Mouse (Mus musculus) urinary bladder, postnatal 25 days (tissue): ENCODE data around the gene Fcrlb.

Experiments
- DNase-seq: peaks from one replicate; pipeline ENCODE4 v3.0.0; 2022; ENCODE audit warnings: low spot score

Gene Fcrlb

DNA sequence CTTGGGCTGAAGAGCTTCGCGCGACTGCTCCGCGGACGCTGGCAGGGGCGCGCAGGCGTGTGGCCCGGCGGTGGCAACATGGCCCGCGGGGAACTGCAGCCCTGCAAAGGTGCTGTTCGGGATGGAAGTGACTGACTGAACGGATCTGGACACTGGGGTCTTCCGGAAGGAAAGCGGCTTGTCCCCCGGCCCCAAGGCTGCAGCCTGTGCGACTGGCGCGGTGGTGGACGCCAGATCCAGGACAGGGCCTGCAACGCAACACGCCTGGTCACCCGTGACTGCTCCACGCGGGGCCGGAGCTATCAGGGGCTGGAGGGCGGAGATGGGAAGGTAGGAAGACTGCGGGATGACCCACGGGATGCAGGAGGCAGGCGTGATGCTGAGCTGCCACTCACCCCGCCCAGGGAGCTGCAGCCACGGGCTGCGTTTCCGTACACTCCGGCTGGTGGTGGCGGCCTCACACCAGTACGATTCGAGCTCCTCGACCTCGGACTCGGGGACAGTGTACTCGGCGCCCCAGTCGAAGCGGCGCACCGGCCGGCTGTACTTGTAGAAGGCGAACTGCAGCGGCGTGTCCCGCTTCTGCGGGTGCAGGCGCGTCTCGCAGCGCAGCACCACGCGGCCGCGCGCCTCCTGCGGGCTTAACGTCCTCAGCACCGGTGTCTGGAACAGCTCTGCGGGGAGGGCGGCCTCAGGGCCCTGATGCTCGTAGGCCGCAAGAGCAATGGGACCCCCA lies 5.1 kb downstream of the Fcrlb start:
- DNase-seq, result no peak

GRCm38 (mm10) chr1:170907111-170907455 lies 5.7 kb downstream of the Fcrlb start:
- no peak for DNase-seq

DNA sequence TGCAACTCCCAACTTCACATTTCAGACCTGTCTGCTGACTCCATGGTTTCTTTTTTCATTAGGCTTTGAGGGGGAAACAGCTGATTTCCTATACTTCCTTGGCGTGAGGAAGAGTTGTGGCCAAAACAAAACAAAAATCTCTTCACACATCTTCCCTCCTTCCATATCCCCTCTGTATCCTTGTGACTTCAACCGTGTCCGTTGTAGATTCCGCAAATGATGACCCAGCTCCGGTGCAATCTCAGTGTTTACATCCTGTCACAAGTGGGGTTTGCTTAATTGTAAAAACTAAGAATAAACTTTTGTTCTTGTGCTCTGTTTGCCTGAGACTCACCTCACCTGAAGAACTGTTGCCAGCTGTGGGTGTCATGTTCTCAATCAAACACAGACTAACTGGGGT lies 9.3 kb downstream of the Fcrlb start:
- DNase-seq, result no peak

- peak; percentile 87 for DNase-seq
Observed at GRCm38 (mm10) chr1:170901536-170902238, 11.1 kb downstream of the Fcrlb start.

- peak; percentile 38 for DNase-seq
Observed at GRCm38 (mm10) chr1:170900799-170901467, 11.8 kb downstream of the Fcrlb start.

DNA sequence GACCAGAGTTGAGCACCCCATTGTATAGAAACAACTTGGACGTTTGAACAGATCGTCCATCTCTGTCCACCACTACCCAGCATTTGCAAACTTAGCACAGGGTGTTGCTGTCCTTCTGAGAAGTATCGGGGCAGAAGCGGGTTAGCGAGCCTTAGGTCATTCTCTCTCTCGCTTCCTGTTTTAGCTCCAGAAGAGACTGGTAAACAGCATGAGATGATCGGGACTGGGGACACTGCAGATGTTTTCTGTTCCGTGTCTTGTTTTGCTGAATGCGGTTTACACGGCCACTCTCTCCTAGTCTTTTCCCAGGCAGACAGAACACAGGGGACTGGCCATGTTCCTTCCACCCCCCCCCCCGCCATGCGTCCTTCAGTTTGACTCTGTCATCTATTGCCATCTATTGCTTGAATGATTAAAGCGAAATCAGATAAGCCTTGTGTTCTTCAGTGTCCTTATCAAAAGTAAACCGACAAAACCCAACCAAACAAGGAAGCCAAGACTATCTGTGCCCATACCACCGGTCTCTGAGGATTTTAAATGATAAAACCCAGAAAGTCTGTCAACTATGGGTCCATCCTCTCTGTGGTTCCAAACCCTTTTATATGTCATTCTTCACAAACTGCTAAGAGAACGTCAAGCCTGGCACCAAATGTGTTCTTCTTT lies 14.2 kb downstream of the Fcrlb start:
- DNase-seq, result no peak

DNA sequence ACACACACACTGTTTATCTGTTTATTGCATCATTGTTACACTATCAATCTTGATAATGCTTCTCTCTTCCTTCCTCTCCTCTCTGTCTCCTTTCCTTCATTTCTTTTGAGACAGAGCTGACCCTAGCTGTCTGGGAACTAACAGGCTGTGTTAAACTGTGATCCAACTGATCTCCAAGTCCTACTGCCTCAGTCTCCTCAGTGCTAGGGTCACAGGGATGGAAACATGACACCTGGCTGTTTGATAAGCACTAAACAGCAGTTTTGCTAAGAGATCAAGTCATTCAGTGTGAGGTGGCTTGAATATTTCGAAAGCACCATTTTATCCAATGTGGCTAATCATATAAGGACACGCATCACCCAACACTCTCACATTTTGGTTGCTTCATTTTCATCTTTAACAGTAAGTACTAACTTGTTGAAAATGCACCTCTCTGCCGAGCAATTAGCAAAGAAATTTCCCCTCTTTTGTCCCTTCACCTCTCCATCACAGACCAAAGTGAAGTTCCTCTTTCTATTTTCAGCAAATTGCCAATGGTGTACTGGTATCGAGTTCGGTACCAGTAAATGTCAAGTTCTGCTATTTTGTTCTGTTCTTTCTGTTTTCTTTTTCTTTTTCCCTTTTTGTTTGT lies 16.0 kb downstream of the Fcrlb start:
- no peak for DNase-seq

GRCm38 (mm10) chr1:170894603-170895602 lies 17.8 kb downstream of the Fcrlb start:
- DNase-seq, result no peak

DNA sequence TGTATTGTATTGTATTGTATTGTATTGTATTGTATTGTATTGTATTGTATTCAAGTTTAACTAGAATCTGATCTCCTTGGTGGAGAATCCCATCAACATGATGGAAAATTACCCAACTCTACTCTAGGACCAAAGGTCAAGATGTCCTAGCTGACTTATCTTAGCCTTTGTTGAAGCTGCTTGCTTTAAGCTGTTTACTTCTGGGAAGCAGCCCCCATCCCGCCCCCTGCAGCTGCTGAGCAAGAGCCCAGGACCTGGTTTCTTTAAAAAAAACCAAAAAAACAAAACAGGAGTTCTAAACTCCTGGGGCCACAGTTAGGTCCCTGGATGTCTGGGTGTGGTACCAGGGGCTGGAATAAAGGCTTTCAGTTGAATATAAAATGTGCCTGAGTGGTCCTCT lies 20.5 kb downstream of the Fcrlb start:
- DNase-seq, result no peak

DNA sequence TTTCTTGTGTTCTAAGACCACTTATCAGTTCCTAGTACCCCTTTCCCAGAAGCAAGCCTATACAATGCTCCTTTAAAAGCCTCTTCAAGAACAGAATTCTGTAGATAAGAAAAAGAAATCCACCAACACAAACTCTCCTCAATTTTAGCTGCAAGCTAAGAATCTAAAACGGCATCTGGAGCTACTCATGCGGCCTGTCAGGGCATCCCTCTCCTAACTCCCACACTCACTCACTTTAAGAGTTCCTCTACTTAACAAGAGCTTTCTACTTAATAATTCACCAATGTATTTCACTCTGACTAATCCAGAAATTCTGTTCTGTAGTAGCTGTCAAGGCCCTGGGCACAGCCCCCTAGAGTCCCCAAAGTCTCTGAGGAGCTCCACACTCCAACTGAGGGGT lies 21.1 kb downstream of the Fcrlb start:
- no peak for DNase-seq

- DNase-seq, result no peak
Observed at GRCm38 (mm10) chr1:170889310-170889709, 23.4 kb downstream of the Fcrlb start.

DNA sequence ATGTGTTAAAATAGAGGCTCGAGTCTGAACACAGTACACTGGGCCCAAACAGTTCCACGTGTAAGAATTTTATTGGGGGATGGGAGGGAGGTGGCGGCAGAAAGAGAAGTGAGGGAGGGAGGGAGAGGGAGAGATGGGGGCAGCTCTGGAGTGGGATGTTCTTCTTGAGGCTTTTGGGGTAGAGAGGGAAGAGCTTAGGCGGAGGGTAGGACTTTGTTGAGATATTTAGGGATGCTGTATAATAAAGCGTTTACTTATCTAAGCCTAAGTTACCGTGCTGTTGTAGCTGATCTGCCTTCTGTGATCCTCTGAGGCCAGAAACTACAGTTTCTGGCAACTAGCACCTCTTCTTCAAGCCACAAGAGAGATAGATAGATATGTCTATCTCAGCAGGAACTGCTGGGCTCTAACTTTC lies 26.7 kb downstream of the Fcrlb start:
- no peak for DNase-seq

DNA sequence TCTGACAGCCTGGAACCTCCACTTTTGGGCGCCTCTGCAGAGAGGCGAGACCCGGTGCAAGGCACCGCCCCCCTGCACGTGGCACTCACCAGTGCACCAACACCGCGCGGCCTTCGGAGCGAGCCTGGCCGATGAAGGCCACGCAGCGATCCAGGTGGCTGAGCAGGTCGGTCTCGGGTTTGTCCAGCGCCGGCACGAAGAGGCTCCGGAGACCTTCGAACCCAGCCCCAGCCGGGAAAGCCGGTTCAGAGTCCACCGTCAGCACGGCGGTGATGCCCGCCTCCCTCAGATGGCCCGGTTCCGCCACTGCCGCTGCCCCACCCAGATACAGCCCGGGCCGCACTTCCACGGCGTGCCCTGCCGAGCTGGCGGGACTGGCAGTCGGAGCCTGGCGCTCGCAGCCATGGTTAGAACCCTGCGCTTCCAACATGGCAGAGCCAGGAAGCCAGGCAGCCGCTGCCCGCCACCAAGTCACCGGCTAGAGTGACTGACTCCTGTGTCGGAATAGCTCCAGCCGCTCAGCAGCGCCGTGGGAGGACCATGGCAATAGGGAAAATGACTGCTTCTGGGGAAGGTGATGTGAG lies 27.7 kb downstream of the Fcrlb start, which contains the start of the genes Gm26620 and Dusp12:
Gene Gm26620, plus strand, starts transcription at position 88 of the 584 bp plus-strand sequence.
Gene Dusp12, minus strand, starts transcription at position 563 of the 584 bp plus-strand sequence.
- DNase-seq, result peak; percentile 74

DNA sequence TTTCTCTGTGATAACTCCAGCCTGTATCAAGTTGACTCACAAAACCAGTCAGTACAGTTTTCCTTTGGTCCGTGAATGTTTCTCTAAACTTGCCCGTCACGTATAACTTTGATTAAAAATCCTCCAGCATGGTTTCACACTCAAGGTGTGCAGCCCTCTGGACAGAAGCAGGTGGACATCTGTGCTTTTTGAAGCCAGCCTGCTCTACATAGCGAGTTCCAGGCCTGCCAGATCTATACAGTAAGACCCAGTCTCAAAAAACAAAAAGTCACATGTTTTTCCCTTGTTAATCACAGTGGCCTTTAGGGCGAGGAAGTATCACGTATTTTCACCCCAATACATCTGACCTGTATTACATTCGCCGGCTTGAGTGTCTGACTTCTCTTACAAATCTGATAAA lies 28.4 kb downstream of the Fcrlb start:
- DNase-seq, result no peak

GRCm38 (mm10) chr1:170882915-170883485 lies 29.7 kb downstream of the Fcrlb start:
- DNase-seq, result no peak

DNA sequence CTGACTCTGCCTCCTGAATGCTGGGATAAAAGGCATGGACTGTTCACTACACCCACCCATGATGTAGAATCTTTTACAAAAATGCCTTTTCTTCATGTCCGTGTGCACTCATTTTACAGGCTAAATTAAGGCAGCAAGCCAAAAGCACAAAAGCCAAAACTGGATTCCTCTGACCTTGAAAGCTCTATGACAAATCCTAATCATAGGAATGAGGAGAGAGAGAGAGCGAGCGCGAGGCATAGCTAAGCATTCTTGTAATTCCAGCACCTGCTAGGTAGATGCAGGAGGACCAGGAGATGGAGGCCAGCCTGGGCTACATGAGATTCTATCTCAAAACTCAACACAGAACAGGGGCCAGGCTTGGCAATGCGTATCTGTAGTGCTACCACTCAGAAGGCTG lies 35.8 kb downstream of the Fcrlb start:
- no peak for DNase-seq

- DNase-seq, result no peak
Observed at GRCm38 (mm10) chr1:170875676-170876075, 37.1 kb downstream of the Fcrlb start.

DNA sequence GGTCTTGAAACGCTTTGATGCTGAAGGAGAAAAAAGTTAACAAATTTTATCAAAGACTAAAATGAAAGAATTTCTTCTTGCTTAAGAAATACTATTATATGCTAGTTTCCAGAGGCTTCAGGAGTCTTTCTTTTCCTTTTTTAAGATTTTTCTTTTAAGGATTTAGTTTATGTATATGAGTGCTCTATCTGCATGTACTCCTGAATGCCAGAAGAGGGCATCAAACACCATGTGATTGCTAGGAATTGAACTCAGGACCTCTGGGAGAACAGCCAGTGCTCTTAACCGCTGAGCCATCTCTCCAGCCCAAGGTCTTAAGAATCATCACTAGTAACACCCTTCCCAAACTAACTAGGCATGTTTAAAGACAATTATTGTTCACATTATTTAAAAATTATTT lies 40.8 kb downstream of the Fcrlb start:
- DNase-seq, result no peak

DNA sequence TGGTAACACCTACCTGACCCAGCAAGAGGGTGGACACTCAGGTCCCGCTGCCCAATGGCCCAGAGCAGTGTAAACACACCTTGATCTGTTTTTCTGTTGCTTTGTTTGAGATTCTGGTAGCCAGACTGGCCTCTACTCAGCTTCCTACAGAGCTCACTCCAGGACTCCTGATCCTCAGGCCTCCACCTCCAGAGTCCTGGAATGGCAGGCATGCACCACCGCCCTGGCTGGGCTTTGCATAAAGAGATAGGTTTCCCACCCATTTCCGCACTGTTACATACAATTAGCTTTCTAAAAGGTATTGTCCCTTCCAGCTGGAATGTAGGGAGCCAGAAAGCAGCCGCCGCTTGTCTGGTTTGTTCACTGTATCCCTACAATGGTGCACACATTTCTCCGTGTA lies 41.3 kb downstream of the Fcrlb start:
- no peak for DNase-seq

- DNase-seq, result no peak
Observed at GRCm38 (mm10) chr1:170868905-170869283, 43.8 kb downstream of the Fcrlb start.
